In the genomic region with DNA sequence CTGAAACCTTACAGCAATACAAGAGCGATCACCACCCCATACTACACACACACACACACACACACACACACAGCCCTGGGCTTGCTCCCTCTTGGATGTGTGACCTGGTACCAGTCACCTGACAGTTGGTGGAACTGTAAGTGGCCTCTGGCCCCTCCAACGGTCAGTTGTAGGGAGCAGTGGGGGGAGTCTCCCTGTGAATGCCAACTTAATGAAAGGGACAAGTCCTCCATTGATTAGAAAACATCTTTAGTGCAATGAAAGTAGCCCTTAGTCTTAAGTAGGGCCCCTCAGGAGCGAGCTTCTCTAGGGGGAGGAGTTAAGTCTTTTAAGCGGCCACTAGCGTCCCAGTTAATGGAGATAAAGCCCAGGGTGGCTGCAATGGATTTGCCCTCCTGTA, we compare ENCODE assay signal across 20 mouse cellular contexts. TPM values are rescaled to one million over a fixed set of nuclear protein-coding genes. Genes with fewer than 3 reads are reported as not detected.
DNase-seq lines count a peak whose midpoint lies in the region; ATAC-seq and TF ChIP-seq lines count a peak whose summit lies in the region.
"Had no signal": no experiment of that assay in that cellular context is flagged by ENCODE, and none has a peak within 500 bp of the region (broad histone marks: within the 10 kb centered on the region; RNA-seq: fewer than 3 reads in every experiment).

No protein-coding gene starts in this region.

- no peak overlapping the region for H3K4me3 ChIP-seq in heart, embryonic 10.5 days
- no peak overlapping the region for H3K4me3 ChIP-seq in embryonic facial prominence, embryonic 10.5 days
- no peak overlapping the region for H3K4me3 ChIP-seq in hindbrain, embryonic 13.5 days
- no peak overlapping the region for H3K4me3 ChIP-seq in midbrain, postnatal 0 days (ENCODE audit: low read depth, low read length)
- H3K4me3 ChIP-seq: kidney, embryonic 15.5 days; limb, embryonic 12.5 days had no signal

- intact Hi-C loops in heart, postnatal 10 days (cut with DNase I) = no loop called here

- ATAC-seq in hindbrain, embryonic 13.5 days (ENCODE audit: low FRiP score) = peak; percentile 33; the same call in 1 of the 2 replicates
- ATAC-seq in midbrain, postnatal 0 days (ENCODE audit: low FRiP score) = peak; percentile 32; the same call in 1 of the 2 replicates
- ATAC-seq: Patski had no signal

- WGBS in heart, embryonic 10.5 days = 40% methylated on average over 5 of the region's 5 CpGs
- 29% methylated on average over 5 of the region's 5 CpGs for WGBS in embryonic facial prominence, embryonic 10.5 days
- WGBS in hindbrain, embryonic 13.5 days = 23% methylated on average over 5 of the region's 5 CpGs
- WGBS in midbrain, postnatal 0 days = 23% methylated on average over 5 of the region's 5 CpGs

- no peak overlapping the region for H3K4me2 ChIP-seq in hindbrain, embryonic 13.5 days
- no peak overlapping the region; the same call in 1 of the 2 replicates for H3K4me2 ChIP-seq in midbrain, postnatal 0 days (ENCODE audit: low read depth, low read length, poor library complexity, severe bottlenecking)
- H3K4me2 ChIP-seq: kidney, embryonic 15.5 days; limb, embryonic 12.5 days had no signal

- peaks cover 55% of the 10 kb centered on the region for H3K36me3 ChIP-seq in heart, embryonic 10.5 days
- H3K36me3 ChIP-seq in embryonic facial prominence, embryonic 10.5 days (replicated peaks) = peaks cover 63% of the 10 kb centered on the region
- H3K36me3 ChIP-seq in hindbrain, embryonic 13.5 days = peaks cover 42% of the 10 kb centered on the region
- H3K36me3 ChIP-seq in midbrain, postnatal 0 days (ENCODE audit: insufficient read depth, low read length) = peaks cover 27% of the 10 kb centered on the region

- H3K9ac ChIP-seq in hindbrain, embryonic 13.5 days = peak overlapping the region; percentile 40; the same call in 1 of the 2 replicates
- no peak overlapping the region for H3K9ac ChIP-seq in midbrain, postnatal 0 days (replicated peaks; ENCODE audit: low read length, poor library complexity, severe bottlenecking)
- H3K9ac ChIP-seq: kidney, embryonic 15.5 days; limb, embryonic 12.5 days had no signal

- DNase-seq in heart, embryonic 10.5 days (ENCODE audit: low spot score) = no peak
- no peak for DNase-seq in heart, postnatal 10 days
- DNase-seq in embryonic facial prominence, embryonic 10.5 days (ENCODE audit: low spot score) = no peak
- DNase-seq in midbrain, postnatal 0 days (ENCODE audit: low spot score) = no peak
- no peak for DNase-seq in thymus, postnatal 36 days
- DNase-seq in cerebellum, postnatal 25 days = no peak
- DNase-seq in ovary, postnatal 14 days (ENCODE audit: low spot score) = no peak
- DNase-seq: adrenal gland, adult 8-10 months; layer of hippocampus, adult 9-11 months; lung, adult 18-20 months; thymus, adult 2 months had no signal

- H3K27ac ChIP-seq in heart, embryonic 10.5 days = peak overlapping the region; percentile 67; the same call in 1 of the 2 replicates
- peak overlapping the region; percentile 81 for H3K27ac ChIP-seq in embryonic facial prominence, embryonic 10.5 days (replicated peaks)
- peak overlapping the region; percentile 66 for H3K27ac ChIP-seq in hindbrain, embryonic 13.5 days
- H3K27ac ChIP-seq in midbrain, postnatal 0 days (ENCODE audit: low read depth, low read length) = no peak overlapping the region
- H3K27ac ChIP-seq: kidney, embryonic 15.5 days; limb, embryonic 12.5 days had no signal

- H3K27me3 ChIP-seq in heart, embryonic 10.5 days (ENCODE audit: insufficient read depth, poor library complexity, severe bottlenecking) = no peaks in the 10 kb centered on the region
- no peaks in the 10 kb centered on the region for H3K27me3 ChIP-seq in embryonic facial prominence, embryonic 10.5 days (replicated peaks; ENCODE audit: low read depth, poor library complexity, severe bottlenecking)
- no peaks in the 10 kb centered on the region for H3K27me3 ChIP-seq in hindbrain, embryonic 13.5 days
- no peaks in the 10 kb centered on the region for H3K27me3 ChIP-seq in midbrain, postnatal 0 days (ENCODE audit: insufficient read depth, low read length)
- H3K27me3 ChIP-seq: kidney, embryonic 15.5 days; limb, embryonic 12.5 days; Patski had no signal

- H3K4me1 ChIP-seq in heart, embryonic 10.5 days = peaks cover 24% of the 10 kb centered on the region
- peaks cover 33% of the 10 kb centered on the region for H3K4me1 ChIP-seq in embryonic facial prominence, embryonic 10.5 days
- peaks cover 28% of the 10 kb centered on the region for H3K4me1 ChIP-seq in hindbrain, embryonic 13.5 days (replicated peaks)
- H3K4me1 ChIP-seq in midbrain, postnatal 0 days (ENCODE audit: insufficient read depth, low read length) = 0 out of 2 replicates have a peak, but pooled peaks cover 2% of the 10 kb centered on the region
- H3K4me1 ChIP-seq: limb, embryonic 12.5 days had no signal

- no peak for TF ChIP-seq CTCF in midbrain, postnatal 0 days (IDR thresholded peaks at IDR 0.05)

- no peaks in the 10 kb centered on the region for H3K9me3 ChIP-seq in heart, embryonic 10.5 days
- H3K9me3 ChIP-seq in embryonic facial prominence, embryonic 10.5 days = no peaks in the 10 kb centered on the region
- no peaks in the 10 kb centered on the region for H3K9me3 ChIP-seq in hindbrain, embryonic 13.5 days
- H3K9me3 ChIP-seq in midbrain, postnatal 0 days (ENCODE audit: low read length) = no peaks in the 10 kb centered on the region
- H3K9me3 ChIP-seq: kidney, embryonic 15.5 days; limb, embryonic 12.5 days had no signal

RNA-seq across cellular contexts. Expression of a gene that starts 19.2 kb away (rescaled TPM):
- not detected in 2 replicates for polyA plus RNA-seq in heart, embryonic 10.5 days (2016; fragmentation: Nextera tagmentation; extraction: Ambion mirVana)
- not detected for total RNA-seq in heart, postnatal 10 days (2021)
- 0.34 and 1.3 TPM in 2 replicates for polyA plus RNA-seq in embryonic facial prominence, embryonic 10.5 days (2016; fragmentation: Nextera tagmentation; extraction: Ambion mirVana)
- polyA plus RNA-seq in hindbrain, embryonic 13.5 days (2015; fragmentation: Nextera tagmentation; extraction: Ambion mirVana) = 0.48 and 1.1 TPM in 2 replicates
- total RNA-seq in midbrain, postnatal 0 days (2014; rRNA removed) = 1.3 and 3.0 TPM in 2 replicates
- polyA plus RNA-seq in midbrain, postnatal 0 days (2015; fragmentation: Nextera tagmentation; extraction: Ambion mirVana) = 5.0 and 7.6 TPM in 2 replicates
- total RNA-seq: adrenal gland, adult 8-10 months; common myeloid progenitor, adult 5-6 weeks; granulocyte monocyte progenitor cell, adult 5-6 weeks; heart, postnatal 25 days; megakaryocyte progenitor cell, adult 5-6 weeks had no signal
- polyA plus RNA-seq: limb, embryonic 12.5 days; neural tube, embryonic 14.5 days; Patski had no signal

RNA-seq across cellular contexts. Expression of a gene that starts 39.3 kb away (rescaled TPM):
- polyA plus RNA-seq in heart, embryonic 10.5 days (2016; fragmentation: Nextera tagmentation; extraction: Ambion mirVana) = 63.2 and 68.2 TPM in 2 replicates
- total RNA-seq in heart, postnatal 10 days (2021) = 10 to 100 TPM; 32.4 to 34.0 TPM
- 61.1 and 66.5 TPM in 2 replicates for polyA plus RNA-seq in embryonic facial prominence, embryonic 10.5 days (2016; fragmentation: Nextera tagmentation; extraction: Ambion mirVana)
- 91.7 and 95.8 TPM in 2 replicates for polyA plus RNA-seq in hindbrain, embryonic 13.5 days (2015; fragmentation: Nextera tagmentation; extraction: Ambion mirVana)
- total RNA-seq in midbrain, postnatal 0 days (2014; rRNA removed) = 70.8 and 70.9 TPM in 2 replicates
- polyA plus RNA-seq in midbrain, postnatal 0 days (2015; fragmentation: Nextera tagmentation; extraction: Ambion mirVana) = 129 and 132 TPM in 2 replicates

RNA-seq across cellular contexts. Expression of a gene that starts 48.8 kb away (rescaled TPM):
- 0.51 and 0.62 TPM in 2 replicates for polyA plus RNA-seq in heart, embryonic 10.5 days (2016; fragmentation: Nextera tagmentation; extraction: Ambion mirVana)
- total RNA-seq in heart, postnatal 10 days (2021) = under 1 TPM; 0.17 to 0.42 TPM
- 0.73 and 1.0 TPM in 2 replicates for polyA plus RNA-seq in embryonic facial prominence, embryonic 10.5 days (2016; fragmentation: Nextera tagmentation; extraction: Ambion mirVana)
- polyA plus RNA-seq in hindbrain, embryonic 13.5 days (2015; fragmentation: Nextera tagmentation; extraction: Ambion mirVana) = 0.43 and 0.58 TPM in 2 replicates
- 0.09 and 0.66 TPM in 2 replicates for total RNA-seq in midbrain, postnatal 0 days (2014; rRNA removed)
- polyA plus RNA-seq in midbrain, postnatal 0 days (2015; fragmentation: Nextera tagmentation; extraction: Ambion mirVana) = 0.44 and 0.47 TPM in 2 replicates
- total RNA-seq: heart, postnatal 25 days had no signal

RNA-seq across cellular contexts. Expression of a gene that starts 49.3 kb away (rescaled TPM):
- polyA plus RNA-seq in heart, embryonic 10.5 days (2016; fragmentation: Nextera tagmentation; extraction: Ambion mirVana) = 254 and 281 TPM in 2 replicates
- 100 to 1,000 TPM; 106 to 108 TPM for total RNA-seq in heart, postnatal 10 days (2021)
- polyA plus RNA-seq in embryonic facial prominence, embryonic 10.5 days (2016; fragmentation: Nextera tagmentation; extraction: Ambion mirVana) = 266 and 277 TPM in 2 replicates
- polyA plus RNA-seq in hindbrain, embryonic 13.5 days (2015; fragmentation: Nextera tagmentation; extraction: Ambion mirVana) = 203 and 208 TPM in 2 replicates
- 233 and 242 TPM in 2 replicates for total RNA-seq in midbrain, postnatal 0 days (2014; rRNA removed)
- 193 and 204 TPM in 2 replicates for polyA plus RNA-seq in midbrain, postnatal 0 days (2015; fragmentation: Nextera tagmentation; extraction: Ambion mirVana)
